Mouse (Mus musculus): Measurements from ENCODE around the gene Olfr459. TPM values are rescaled to one million over a fixed set of nuclear protein-coding genes. Genes with fewer than 3 reads are reported as not detected.

Olfr459 gene
- not detected for polyA plus RNA-seq (2014; fragmentation: Illumina TruSeq; extraction: RNeasy Lipid Tissue Mini Kit (QIAGEN cat#74804); ENCODE audit: insufficient read depth, low read depth, low replicate concordance)

GRCm38 (mm10) chr6:41775077-41775476 is at the start of gene Olfr459:
Gene Olfr459, minus strand, starts transcription at chr6:41775177.

Other genes with a start within 250 kb of the Olfr459 start
- 6.2 TPM for gene Ephb6, start 169.7 kb downstream of the Olfr459 start, polyA plus RNA-seq (2014; fragmentation: Illumina TruSeq; extraction: RNeasy Lipid Tissue Mini Kit (QIAGEN cat#74804); ENCODE audit: insufficient read depth, low read depth, low replicate concordance)
- 3.7 TPM for gene Trpv6, start 138.8 kb downstream of the Olfr459 start, polyA plus RNA-seq (2014; fragmentation: Illumina TruSeq; extraction: RNeasy Lipid Tissue Mini Kit (QIAGEN cat#74804); ENCODE audit: insufficient read depth, low read depth, low replicate concordance)
- not detected for gene Trpv5, start 94.4 kb downstream of the Olfr459 start, polyA plus RNA-seq (2014; fragmentation: Illumina TruSeq; extraction: RNeasy Lipid Tissue Mini Kit (QIAGEN cat#74804); ENCODE audit: insufficient read depth, low read depth, low replicate concordance)
- gene Llcfc1, start 90.7 kb downstream of the Olfr459 start, polyA plus RNA-seq (2014; fragmentation: Illumina TruSeq; extraction: RNeasy Lipid Tissue Mini Kit (QIAGEN cat#74804); ENCODE audit: insufficient read depth, low read depth, low replicate concordance): not detected
- not detected for gene Kel, start 70.8 kb downstream of the Olfr459 start, polyA plus RNA-seq (2014; fragmentation: Illumina TruSeq; extraction: RNeasy Lipid Tissue Mini Kit (QIAGEN cat#74804); ENCODE audit: insufficient read depth, low read depth, low replicate concordance)
- gene Pip, start 72.4 kb upstream of the Olfr459 start, polyA plus RNA-seq (2014; fragmentation: Illumina TruSeq; extraction: RNeasy Lipid Tissue Mini Kit (QIAGEN cat#74804); ENCODE audit: insufficient read depth, low read depth, low replicate concordance): not detected
- not detected for gene Sval2, start 77.8 kb upstream of the Olfr459 start, polyA plus RNA-seq (2014; fragmentation: Illumina TruSeq; extraction: RNeasy Lipid Tissue Mini Kit (QIAGEN cat#74804); ENCODE audit: insufficient read depth, low read depth, low replicate concordance)
- not detected for gene Sval1, start 176.5 kb upstream of the Olfr459 start, polyA plus RNA-seq (2014; fragmentation: Illumina TruSeq; extraction: RNeasy Lipid Tissue Mini Kit (QIAGEN cat#74804); ENCODE audit: insufficient read depth, low read depth, low replicate concordance)
- not detected for gene Sval3, start 193.0 kb upstream of the Olfr459 start, polyA plus RNA-seq (2014; fragmentation: Illumina TruSeq; extraction: RNeasy Lipid Tissue Mini Kit (QIAGEN cat#74804); ENCODE audit: insufficient read depth, low read depth, low replicate concordance)

Data from lung, adult 10 weeks (tissue).